Mouse (Mus musculus) heart, embryonic 14.5 days (tissue): Measurements from ENCODE around the gene 4931429L15Rik. TPM values are rescaled to one million over a fixed set of nuclear protein-coding genes. Genes with fewer than 3 reads are reported as not detected.

Experiments used
- ATAC-seq: fragments of 200-750 bp; cut with Nextera tagmentation; 2 replicates; pipeline ENCODE4 v1.8.0; 2017; ENCODE audit warnings: low read depth, moderate TSS enrichment; ENCODE audit not compliant: insufficient number of reproducible peaks, insufficient read depth, low FRiP score
- H3K27ac ChIP-seq, 2 experiments: fragments of 200-500 bp in 1 of 2; fragments of 300-500 bp in 1 of 2; sonication (generic) in 1 of 2; replicated peaks in 1 of 2; 2 replicates each; pipeline ENCODE4 v1.5.1; 2012 to 2014; ENCODE audit warnings: low read depth in 2 of 2, low read length in 2 of 2, control low read depth in 1 of 2, mild to moderate bottlenecking in 1 of 2, mixed read lengths in 1 of 2; ENCODE audit not compliant: control insufficient read depth in 1 of 2, insufficient read depth in 1 of 2
- H3K27me3 ChIP-seq: fragments of 300-500 bp; sonication (generic); 2 replicates; pipeline ENCODE4 v1.6.1; 2014; ENCODE audit warnings: mild to moderate bottlenecking, low read length, control low read depth; ENCODE audit not compliant: control insufficient read depth, insufficient read depth
- H3K36me3 ChIP-seq: fragments of 300-500 bp; sonication (generic); 2 replicates; pipeline ENCODE4 v1.6.1; 2014; ENCODE audit warnings: mild to moderate bottlenecking, control low read depth, low read length, mixed read lengths; ENCODE audit not compliant: control insufficient read depth, insufficient read depth
- H3K4me1 ChIP-seq, 2 experiments: fragments of 200-500 bp in 1 of 2; fragments of 300-500 bp in 1 of 2; sonication (generic) in 1 of 2; 2 replicates each; pipeline ENCODE4 v1.6.1; 2012 to 2014; ENCODE audit warnings: low read length in 2 of 2, control low read depth in 1 of 2, mixed read lengths in 1 of 2; ENCODE audit not compliant: control insufficient read depth in 2 of 2, insufficient read depth in 2 of 2
- H3K4me2 ChIP-seq: fragments of 300-500 bp; sonication (generic); 2 replicates; pipeline ENCODE4 v1.6.1; 2014; ENCODE audit warnings: mild to moderate bottlenecking, low read length
- H3K4me3 ChIP-seq, 2 experiments: fragments of 200-500 bp in 1 of 2; fragments of 300-500 bp in 1 of 2; sonication (generic) in 1 of 2; 2 replicates each; pipeline ENCODE4 v1.5.1; 2012 to 2014; ENCODE audit warnings: low read length in 2 of 2, mild to moderate bottlenecking in 2 of 2, control low read depth in 1 of 2, low read depth in 1 of 2, moderate library complexity in 1 of 2; ENCODE audit not compliant: control insufficient read depth in 1 of 2, insufficient read depth in 1 of 2
- H3K9ac ChIP-seq: fragments of 300-500 bp; sonication (generic); 2 replicates; pipeline ENCODE4 v1.6.1; 2014; ENCODE audit warnings: mild to moderate bottlenecking, low read length
- H3K9me3 ChIP-seq: fragments of 300-500 bp; sonication (generic); 2 replicates; pipeline ENCODE4 v1.6.1; 2016; ENCODE audit warnings: low read length, control low read depth; ENCODE audit not compliant: control insufficient read depth
- WGBS: fragments of 180-500 bp; shearing (Covaris S2); extraction: QIAGEN DNeasy Blood & Tissue Kit; methylation state at CpG from one replicate; pipeline ENCODE4 v1.1.7; 2014; 5-methylcytosine and 5-hydroxymethylcytosine counted together
- polyA plus RNA-seq: library from polyadenylated mRNA; unstranded; fragments of >200 nt; fragmentation: Nextera tagmentation; extraction: Ambion mirVana; gene quantifications from 2 replicates; pipeline ENCODE4 v1.2.1, GENCODE M21; 2014

Gene 4931429L15Rik
- polyA plus RNA-seq, 1 experiment from 2014 or later = not detected

GRCm38 (mm10) chr9:46272070-46272469 is 47.7 kb downstream of the 4931429L15Rik start:
- Histone ChIP-seq H3K36me3 (peaks cover 26% of the 10 kb centered on the region), H3K27me3 (peaks cover 33% of the 10 kb centered on the region), H3K9me3 (no peaks in the 10 kb centered on the region), H3K9ac (no peak overlapping the region), H3K4me2 (peak overlapping the region; percentile 83), H3K27ac (no peak overlapping the region), H3K4me1 (peaks cover 4 to 7% of the 10 kb centered on the region in 2 experiments; a peak in 2 of 4 replicates), H3K4me3 (no peak overlapping the region)
- 64% methylated on average over 9 of the region's 9 CpGs for WGBS
- no peak; the same call in 1 of the 2 replicates for ATAC-seq

- ATAC-seq = no peak
- Histone ChIP-seq H3K36me3 (peaks cover 13% of the 10 kb centered on the region), H3K4me1 (peaks cover 4 to 7% of the 10 kb centered on the region in 2 experiments; a peak in 2 of 4 replicates), H3K27ac (no peak overlapping the region), H3K9me3 (no peaks in the 10 kb centered on the region), H3K9ac (no peak overlapping the region), H3K4me3 (no peak overlapping the region), H3K4me2 (no peak overlapping the region), H3K27me3 (peaks cover 33% of the 10 kb centered on the region)
- WGBS = 82% methylated on average over 4 of the region's 4 CpGs
Observed at GRCm38 (mm10) chr9:46270782-46271181, 49.0 kb downstream of the 4931429L15Rik start.

DNA sequence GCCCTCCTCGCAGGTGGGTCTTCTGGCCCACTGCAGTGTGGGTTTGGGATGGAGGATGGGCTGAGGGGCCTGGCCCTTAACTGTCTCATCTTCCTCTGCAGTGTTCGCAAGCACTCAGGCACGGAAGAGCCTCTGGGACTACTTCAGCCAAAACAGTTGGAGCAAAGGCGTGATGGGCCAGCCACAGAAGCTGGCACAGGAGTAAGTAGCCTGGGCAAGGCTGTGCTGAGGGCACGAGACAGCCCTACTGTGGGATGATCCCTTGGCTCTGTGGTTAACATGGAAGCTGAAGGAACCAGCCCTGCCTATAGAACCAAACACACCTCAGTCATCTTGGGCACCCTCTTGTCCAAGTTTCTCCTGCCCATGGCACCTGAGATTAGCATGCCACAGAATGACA is 50.7 kb downstream of the 4931429L15Rik start:
- Histone ChIP-seq H3K4me3 (no peak overlapping the region), H3K4me2 (no peak overlapping the region), H3K9me3 (no peaks in the 10 kb centered on the region), H3K27me3 (peaks cover 33% of the 10 kb centered on the region), H3K36me3 (no peaks in the 10 kb centered on the region), H3K27ac (no peak overlapping the region), H3K4me1 (peaks cover 4 to 7% of the 10 kb centered on the region in 2 experiments; a peak in 2 of 4 replicates), H3K9ac (no peak overlapping the region)
- 86% methylated on average over 5 of the region's 5 CpGs for WGBS
- ATAC-seq = no peak

DNA sequence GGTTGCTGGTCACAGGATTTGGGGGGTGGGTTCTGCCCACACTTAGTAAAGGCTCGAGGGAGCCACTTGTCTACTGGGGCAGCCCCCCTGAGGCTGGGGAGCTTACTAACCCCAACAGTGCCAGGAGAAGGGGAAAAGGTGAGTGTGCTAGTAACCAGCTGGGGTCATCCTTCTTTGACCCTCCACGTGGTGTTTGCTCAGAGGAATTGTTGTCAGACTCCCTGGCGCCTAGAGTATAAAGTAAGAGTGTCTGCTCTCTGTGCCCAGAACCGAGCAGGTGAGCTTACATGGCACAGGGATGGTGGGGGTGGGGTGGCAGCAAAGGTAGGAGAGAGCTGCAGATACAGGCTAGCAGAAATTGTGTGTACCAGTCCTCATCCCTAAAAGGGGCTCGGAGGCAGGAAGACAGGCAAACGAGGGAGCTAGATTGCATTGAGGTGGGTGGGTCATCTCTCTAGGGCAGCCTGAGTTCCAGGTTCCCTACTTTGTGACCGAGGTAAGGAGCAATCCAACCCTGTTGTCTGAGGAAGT is 51.4 kb downstream of the 4931429L15Rik start, which contains the start of gene Apoa5:
TSS of gene Apoa5 (plus strand) at position 291 of the 531 bp plus-strand sequence.
- H3K4me1 ChIP-seq = peaks cover under 1 to 2% of the 10 kb centered on the region in 2 experiments; a peak in 1 of 4 replicates
- ATAC-seq = no peak
- WGBS = 50% methylated on average over 7 of the region's 7 CpGs

DNA sequence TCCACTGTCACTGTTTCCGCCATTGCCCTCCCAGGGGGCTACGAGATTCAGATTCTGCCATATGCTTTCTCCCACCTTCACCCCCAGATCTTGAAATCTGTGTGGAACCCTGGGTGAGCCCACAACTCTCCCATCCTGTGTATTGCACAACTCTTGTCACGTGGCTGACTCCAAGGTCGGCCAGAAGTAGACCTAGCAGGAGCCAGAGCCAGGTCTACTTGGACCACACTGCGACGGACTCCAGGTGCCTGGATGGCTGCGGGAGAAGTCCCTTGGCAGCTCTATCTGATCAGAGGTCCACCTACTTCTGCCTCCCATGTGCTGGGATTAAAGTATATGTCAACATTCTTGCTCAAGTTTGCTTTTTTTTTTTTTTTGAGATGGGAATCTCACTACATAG is 58.7 kb downstream of the 4931429L15Rik start:
- 86% methylated on average over 7 of the region's 7 CpGs for WGBS
- Histone ChIP-seq H3K4me3 (no peak overlapping the region), H3K4me2 (no peak overlapping the region)

More for the DNA sequence above, 51.4 kb downstream of the 4931429L15Rik start, which contains the start of gene Apoa5:
- H3K9me3 ChIP-seq = no peaks in the 10 kb centered on the region
- no peak within 1 kb of the TSS for H3K9ac ChIP-seq
- no peak within 1 kb of the TSS for H3K4me2 ChIP-seq
- H3K27me3 ChIP-seq = peaks cover 33% of the 10 kb centered on the region
- H3K4me3 ChIP-seq = no peak within 1 kb of the TSS
- no peaks in the 10 kb centered on the region for H3K36me3 ChIP-seq
- H3K27ac ChIP-seq = no peak within 1 kb of the TSS

DNA sequence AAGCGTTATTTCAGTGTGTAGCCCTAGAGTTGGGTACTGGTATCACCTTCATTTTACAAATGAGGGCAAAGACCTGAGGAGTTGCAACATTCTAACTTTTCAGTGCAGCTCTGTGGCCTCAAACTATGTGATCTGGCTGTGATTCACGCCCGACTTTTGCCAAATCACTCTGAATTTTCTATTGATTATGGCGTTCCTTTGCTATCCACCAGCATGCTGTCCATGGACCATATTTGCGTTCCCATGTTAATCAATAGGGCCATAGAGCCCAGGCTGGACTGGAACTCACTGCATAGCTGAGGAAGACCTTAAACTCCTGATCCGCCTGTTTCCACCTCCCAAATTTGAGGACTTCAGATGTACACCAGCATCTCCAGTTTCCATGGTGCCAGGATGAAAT is 60.7 kb downstream of the 4931429L15Rik start:
- no peak overlapping the region for H3K4me2 ChIP-seq
- H3K36me3 ChIP-seq = no peaks in the 10 kb centered on the region
- no peak for ATAC-seq
- WGBS = 79% methylated on average over 6 of the region's 6 CpGs
- H3K4me1 ChIP-seq = peaks cover 0 to 2% of the 10 kb centered on the region in 2 experiments; a peak in 1 of 4 replicates
- no peaks in the 10 kb centered on the region for H3K27me3 ChIP-seq
- no peaks in the 10 kb centered on the region for H3K9me3 ChIP-seq
- H3K27ac ChIP-seq = no peak overlapping the region
- no peak overlapping the region for H3K4me3 ChIP-seq
- no peak overlapping the region for H3K9ac ChIP-seq

More for the DNA sequence above, 58.7 kb downstream of the 4931429L15Rik start:
- Histone ChIP-seq H3K27me3 (no peaks in the 10 kb centered on the region), H3K9ac (no peak overlapping the region), H3K36me3 (no peaks in the 10 kb centered on the region), H3K27ac (no peak overlapping the region), H3K9me3 (no peaks in the 10 kb centered on the region), H3K4me1 (peaks cover 0 to 2% of the 10 kb centered on the region in 2 experiments; a peak in 1 of 4 replicates)
- no peak for ATAC-seq

DNA sequence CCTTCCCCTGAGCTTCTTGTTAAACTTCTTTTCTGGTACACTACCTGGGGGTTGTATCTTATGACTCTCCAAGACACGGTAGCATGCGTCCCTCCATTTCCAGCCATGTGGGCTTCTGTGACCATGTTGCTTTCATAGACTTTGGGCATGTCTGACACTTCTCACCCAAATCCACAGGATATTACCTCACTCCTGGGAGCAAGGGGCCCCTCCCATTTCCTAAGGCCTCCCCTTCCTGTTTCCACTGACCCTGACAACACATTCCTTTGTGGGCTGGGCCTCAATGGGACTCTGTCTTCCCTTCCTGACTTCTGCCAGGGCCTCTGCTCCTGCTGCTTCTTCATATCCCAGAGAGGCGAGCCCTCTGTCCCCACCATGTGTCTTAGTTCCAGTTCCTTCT is 62.2 kb downstream of the 4931429L15Rik start:
- H3K4me2 ChIP-seq = no peak overlapping the region
- H3K9ac ChIP-seq = no peak overlapping the region
- ATAC-seq = peak; percentile 62; the same call in 1 of the 2 replicates
- no peak overlapping the region for H3K4me3 ChIP-seq
- no peaks in the 10 kb centered on the region for H3K27me3 ChIP-seq
- no peaks in the 10 kb centered on the region for H3K36me3 ChIP-seq
- 79% methylated on average over 3 of the region's 3 CpGs for WGBS
- peak overlapping the region in 1 of 2 experiments; percentile 76; a peak in 3 of 4 replicates for H3K27ac ChIP-seq
- peaks cover 0 to 2% of the 10 kb centered on the region in 2 experiments; a peak in 1 of 4 replicates for H3K4me1 ChIP-seq
- H3K9me3 ChIP-seq = no peaks in the 10 kb centered on the region
